Mouse (Mus musculus): Measurements from ENCODE around the gene Cdc42bpb. TPM values are rescaled to one million over a fixed set of nuclear protein-coding genes. Genes with fewer than 3 reads are reported as not detected.

The Cdc42bpb gene
- polyA plus RNA-seq, 1 experiment = 0.74 TPM

- Histone ChIP-seq H3K27me3 (ENCODE audit: control insufficient read depth) (no peaks in the 10 kb centered on the region), H3K4me1 (ENCODE audit: control insufficient read depth) (no peaks in the 10 kb centered on the region), H3K4me3 (replicated peaks) (no peak overlapping the region), H3K36me3 (ENCODE audit: control insufficient read depth) (peaks cover 58% of the 10 kb centered on the region), H3K9me3 (ENCODE audit: control insufficient read depth, low read length) (no peaks in the 10 kb centered on the region)
- TF ChIP-seq GATA1 (IDR thresholded peaks at IDR 0.05; ENCODE audit: low read length) (no peak), TAL1 (IDR thresholded peaks at IDR 0.05; ENCODE audit: low read length) (no peak)
Measured at GRCm38 (mm10) chr12:111320549-111320948, 57.0 kb downstream of the Cdc42bpb start.

- Histone ChIP-seq H3K27me3 (ENCODE audit: control insufficient read depth) (no peaks in the 10 kb centered on the region), H3K9me3 (ENCODE audit: control insufficient read depth, low read length) (no peaks in the 10 kb centered on the region), H3K4me1 (ENCODE audit: control insufficient read depth) (no peaks in the 10 kb centered on the region), H3K36me3 (ENCODE audit: control insufficient read depth) (peaks cover 60% of the 10 kb centered on the region), H3K4me3 (replicated peaks) (no peak overlapping the region)
- no peak; the same call in 2 of the 3 replicates for TF ChIP-seq TAL1 (IDR thresholded peaks at IDR 0.05; ENCODE audit: low read length)
Measured at GRCm38 (mm10) chr12:111317694-111318093, 59.8 kb downstream of the Cdc42bpb start.

DNA sequence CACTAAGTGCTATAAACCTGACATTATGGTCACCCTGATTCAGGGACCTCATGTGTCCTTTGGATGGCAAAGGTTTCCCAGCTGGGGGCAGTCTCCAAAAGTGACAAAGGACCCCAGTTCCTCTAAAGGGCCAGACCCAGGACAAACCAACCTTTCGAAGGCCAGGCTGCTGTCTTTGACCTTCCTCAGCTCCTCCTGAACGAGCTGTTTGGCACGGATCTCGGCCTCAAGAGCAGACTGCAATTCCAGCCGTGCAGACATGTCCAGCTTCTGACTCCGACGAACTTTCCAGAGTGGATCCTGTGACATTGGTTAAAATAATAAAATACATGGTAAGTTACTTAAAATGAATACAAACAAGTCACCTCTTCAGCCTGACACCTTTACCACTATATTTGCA, 63.2 kb downstream of the Cdc42bpb start:
- H3K27me3 ChIP-seq (ENCODE audit: control insufficient read depth) = no peaks in the 10 kb centered on the region
- TF ChIP-seq TAL1 (IDR thresholded peaks at IDR 0.05; ENCODE audit: low read length) = no peak
- no peak overlapping the region for H3K4me3 ChIP-seq (replicated peaks)
- H3K4me1 ChIP-seq (ENCODE audit: control insufficient read depth) = peaks cover 13% of the 10 kb centered on the region
- H3K9me3 ChIP-seq (ENCODE audit: control insufficient read depth, low read length) = no peaks in the 10 kb centered on the region
- H3K36me3 ChIP-seq (ENCODE audit: control insufficient read depth) = peaks cover 56% of the 10 kb centered on the region

DNA sequence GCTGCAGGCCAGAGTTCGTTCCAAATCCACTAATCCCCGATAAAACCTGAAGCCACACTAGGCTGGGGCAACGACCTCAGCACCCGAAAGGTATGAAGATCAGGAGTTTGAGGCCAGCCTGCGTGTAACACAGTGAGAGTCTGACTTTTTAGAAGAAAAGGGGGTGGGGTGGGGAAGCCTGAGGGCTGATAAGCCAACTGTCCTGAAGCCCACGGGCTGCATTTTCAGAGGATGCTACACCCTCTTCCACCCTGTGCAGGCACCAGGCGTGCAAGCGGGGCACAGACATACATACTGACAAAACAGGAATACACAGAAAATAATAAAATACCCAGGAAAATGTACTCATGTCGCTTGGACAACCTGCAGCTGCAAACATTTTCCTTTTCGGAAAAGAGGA, 65.7 kb downstream of the Cdc42bpb start:
- H3K27me3 ChIP-seq (ENCODE audit: control insufficient read depth) = no peaks in the 10 kb centered on the region
- H3K9me3 ChIP-seq (ENCODE audit: control insufficient read depth, low read length) = no peaks in the 10 kb centered on the region
- TF ChIP-seq TAL1 (IDR thresholded peaks at IDR 0.05; ENCODE audit: low read length) = no peak
- no peak for TF ChIP-seq GATA1 (IDR thresholded peaks at IDR 0.05; ENCODE audit: low read length)
- peaks cover 13% of the 10 kb centered on the region for H3K4me1 ChIP-seq (ENCODE audit: control insufficient read depth)
- H3K36me3 ChIP-seq (ENCODE audit: control insufficient read depth) = peaks cover 43% of the 10 kb centered on the region
- no peak overlapping the region for H3K4me3 ChIP-seq (replicated peaks)

DNA sequence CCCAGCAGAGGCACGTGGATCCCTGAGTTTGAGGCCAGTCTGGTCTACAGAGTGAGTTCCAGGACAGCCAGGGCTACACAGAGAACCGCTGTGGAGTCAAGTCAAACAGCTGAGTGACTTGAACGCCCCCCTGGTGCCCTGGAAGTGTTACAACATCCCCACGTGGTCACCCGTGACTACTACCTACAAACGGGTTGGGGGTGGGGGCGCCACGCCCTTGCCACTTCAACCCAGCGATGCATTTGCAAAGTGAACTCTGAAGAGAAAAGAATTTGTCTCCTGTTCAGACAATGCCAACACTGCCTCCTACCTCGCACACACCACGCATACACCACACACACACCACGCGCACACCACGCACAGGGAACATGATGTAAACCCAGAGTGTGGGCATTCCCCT, 67.6 kb downstream of the Cdc42bpb start:
- TF ChIP-seq TAL1 (IDR thresholded peaks at IDR 0.05; ENCODE audit: low read length) (no peak), GATA1 (IDR thresholded peaks at IDR 0.05; ENCODE audit: low read length) (no peak)
- no peak overlapping the region for H3K4me3 ChIP-seq (replicated peaks)
- no peaks in the 10 kb centered on the region for H3K27me3 ChIP-seq (ENCODE audit: control insufficient read depth)
- peaks cover 13% of the 10 kb centered on the region for H3K4me1 ChIP-seq (ENCODE audit: control insufficient read depth)
- H3K36me3 ChIP-seq (ENCODE audit: control insufficient read depth) = peaks cover 50% of the 10 kb centered on the region
- H3K9me3 ChIP-seq (ENCODE audit: control insufficient read depth, low read length) = no peaks in the 10 kb centered on the region

- Histone ChIP-seq H3K36me3 (ENCODE audit: control insufficient read depth) (peaks cover 53% of the 10 kb centered on the region), H3K4me3 (replicated peaks) (no peak overlapping the region), H3K27me3 (ENCODE audit: control insufficient read depth) (no peaks in the 10 kb centered on the region), H3K9me3 (ENCODE audit: control insufficient read depth, low read length) (no peaks in the 10 kb centered on the region), H3K4me1 (ENCODE audit: control insufficient read depth) (peaks cover 13% of the 10 kb centered on the region)
- no peak for TF ChIP-seq GATA1 (IDR thresholded peaks at IDR 0.05; ENCODE audit: low read length)
- no peak for TF ChIP-seq TAL1 (IDR thresholded peaks at IDR 0.05; ENCODE audit: low read length)
Measured at GRCm38 (mm10) chr12:111309256-111309655, 68.3 kb downstream of the Cdc42bpb start.

DNA sequence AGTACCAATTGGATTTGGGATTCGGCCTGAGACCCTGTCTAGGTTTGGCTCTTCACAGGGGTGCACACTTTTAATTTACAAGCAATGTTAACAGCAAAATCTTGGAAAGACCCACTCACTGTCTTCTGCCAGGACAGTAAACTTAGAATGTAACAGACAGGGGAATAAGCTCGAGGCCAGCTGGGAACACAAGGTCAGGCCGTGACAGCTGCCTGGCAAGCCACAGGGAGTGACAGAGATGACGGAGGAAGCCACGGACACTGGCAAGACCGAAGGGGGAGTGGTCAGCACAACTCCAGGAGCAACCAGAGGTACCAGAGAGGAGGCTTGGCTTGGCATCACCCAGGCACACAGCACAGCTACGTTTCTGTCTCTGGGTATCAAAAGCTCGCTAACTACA, 70.7 kb downstream of the Cdc42bpb start:
- Histone ChIP-seq H3K9me3 (ENCODE audit: control insufficient read depth, low read length) (no peaks in the 10 kb centered on the region), H3K4me1 (ENCODE audit: control insufficient read depth) (peaks cover 13% of the 10 kb centered on the region), H3K36me3 (ENCODE audit: control insufficient read depth) (peaks cover 48% of the 10 kb centered on the region), H3K4me3 (replicated peaks) (no peak overlapping the region), H3K27me3 (ENCODE audit: control insufficient read depth) (no peaks in the 10 kb centered on the region)
- no peak for TF ChIP-seq TAL1 (IDR thresholded peaks at IDR 0.05; ENCODE audit: low read length)
- no peak for TF ChIP-seq GATA1 (IDR thresholded peaks at IDR 0.05; ENCODE audit: low read length)

GRCm38 (mm10) chr12:111303702-111304337, 73.7 kb downstream of the Cdc42bpb start:
- H3K27me3 ChIP-seq (ENCODE audit: control insufficient read depth) = no peaks in the 10 kb centered on the region
- H3K9me3 ChIP-seq (ENCODE audit: control insufficient read depth, low read length) = no peaks in the 10 kb centered on the region
- TF ChIP-seq TAL1 (IDR thresholded peaks at IDR 0.05; ENCODE audit: low read length) = no peak
- TF ChIP-seq GATA1 (IDR thresholded peaks at IDR 0.05; ENCODE audit: low read length) = no peak
- no peak overlapping the region for H3K4me3 ChIP-seq (replicated peaks)
- H3K36me3 ChIP-seq (ENCODE audit: control insufficient read depth) = peaks cover 47% of the 10 kb centered on the region
- H3K4me1 ChIP-seq (ENCODE audit: control insufficient read depth) = no peaks in the 10 kb centered on the region; the same call in 1 of the 2 replicates

DNA sequence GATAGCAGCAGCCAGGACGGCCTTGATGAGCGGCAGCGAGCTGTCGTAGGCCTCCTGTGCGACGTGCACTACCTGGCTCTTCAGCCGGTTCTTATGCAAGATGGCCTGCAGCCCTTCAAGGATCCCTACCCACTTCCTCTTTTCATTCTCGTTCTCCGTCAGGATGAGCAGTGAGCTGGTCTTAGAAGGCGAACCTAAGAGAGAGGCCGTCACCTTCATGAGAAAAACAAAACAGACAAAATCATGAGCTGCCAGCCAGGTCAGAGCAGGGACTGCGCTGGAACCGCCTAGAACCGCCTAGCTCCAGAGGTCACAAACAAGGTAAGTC, 75.5 kb downstream of the Cdc42bpb start:
- no peaks in the 10 kb centered on the region for H3K9me3 ChIP-seq (ENCODE audit: control insufficient read depth, low read length)
- TF ChIP-seq GATA1 (IDR thresholded peaks at IDR 0.05; ENCODE audit: low read length) = no peak
- no peak for TF ChIP-seq TAL1 (IDR thresholded peaks at IDR 0.05; ENCODE audit: low read length)
- no peak overlapping the region for H3K4me3 ChIP-seq (replicated peaks)
- no peaks in the 10 kb centered on the region; the same call in 1 of the 2 replicates for H3K4me1 ChIP-seq (ENCODE audit: control insufficient read depth)
- H3K36me3 ChIP-seq (ENCODE audit: control insufficient read depth) = peaks cover 56% of the 10 kb centered on the region
- no peaks in the 10 kb centered on the region for H3K27me3 ChIP-seq (ENCODE audit: control insufficient read depth)
